9 mouse cellular contexts compared by ENCODE assay signal in the genomic region with DNA sequence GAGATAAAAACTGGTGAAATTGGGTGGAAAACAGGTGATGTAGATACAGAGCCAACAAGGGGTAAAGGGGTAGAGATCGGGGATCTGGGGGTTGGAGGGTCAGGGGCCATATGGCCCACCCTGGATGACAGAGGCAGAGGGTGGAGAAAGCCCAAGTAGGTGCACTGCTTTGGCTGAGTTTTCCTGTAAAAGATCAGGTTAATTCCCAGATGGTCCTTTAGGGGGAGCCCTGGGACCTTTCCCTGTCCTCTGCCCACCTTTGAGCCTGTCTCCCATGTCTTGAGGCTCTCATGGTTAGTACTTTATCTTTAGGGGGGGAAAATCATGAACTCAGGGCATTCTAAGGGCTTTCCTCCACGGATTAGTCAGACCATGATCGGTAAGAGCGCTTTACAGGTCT.
A peak's percentile ranks its signal among the peaks of the same experiment; 100 is the strongest.
DNase-seq lines count a peak whose midpoint lies in the region; ATAC-seq and TF ChIP-seq lines count a peak whose summit lies in the region.
"Had no signal": no experiment of that assay in that cellular context is flagged by ENCODE, and none has a peak within 500 bp of the region (broad histone marks: within the 10 kb centered on the region; RNA-seq: fewer than 3 reads in every experiment).

No protein-coding gene starts in this region.

- no peaks in the 10 kb centered on the region for H3K27me3 ChIP-seq in intestine, embryonic 14.5 days (replicated peaks; ENCODE audit: control insufficient read depth, insufficient read depth, low read length)
- no peaks in the 10 kb centered on the region for H3K27me3 ChIP-seq in intestine, embryonic 15.5 days (replicated peaks)
- H3K27me3 ChIP-seq in forebrain, embryonic 14.5 days (replicated peaks; ENCODE audit: control insufficient read depth, insufficient read depth, low read length): no peaks in the 10 kb centered on the region
- H3K27me3 ChIP-seq in limb, embryonic 11.5 days (ENCODE audit: control insufficient read depth, insufficient read depth, low read length): no peaks in the 10 kb centered on the region
- H3K27me3 ChIP-seq: stomach, embryonic 15.5 days had no signal

- in situ Hi-C loops in ES-E14 (cut with MboI; ENCODE audit: low sequenced_read_pairs in 2 of 2, unreplicated experiment in 2 of 2): no loop called here

- H3K9ac ChIP-seq in intestine, embryonic 14.5 days (ENCODE audit: low read length): no peak overlapping the region
- no peak overlapping the region for H3K9ac ChIP-seq in intestine, embryonic 15.5 days
- no peak overlapping the region for H3K9ac ChIP-seq in ES-E14 (ENCODE audit: insufficient read depth, low read depth, low read length, poor library complexity, severe bottlenecking)
- H3K9ac ChIP-seq in forebrain, embryonic 14.5 days (ENCODE audit: low read length): no peak overlapping the region
- H3K9ac ChIP-seq in limb, embryonic 11.5 days (ENCODE audit: low read length): no peak overlapping the region
- H3K9ac ChIP-seq: stomach, embryonic 15.5 days had no signal

- no peaks in the 10 kb centered on the region for H3K9me3 ChIP-seq in intestine, embryonic 14.5 days (ENCODE audit: control insufficient read depth, low read length)
- no peaks in the 10 kb centered on the region for H3K9me3 ChIP-seq in intestine, embryonic 15.5 days
- H3K9me3 ChIP-seq in ES-E14 (ENCODE audit: control insufficient read depth, insufficient read depth, low read depth, low read length): no peaks in the 10 kb centered on the region
- no peaks in the 10 kb centered on the region for H3K9me3 ChIP-seq in forebrain, embryonic 14.5 days (replicated peaks; ENCODE audit: control insufficient read depth, low read length)
- no peaks in the 10 kb centered on the region for H3K9me3 ChIP-seq in limb, embryonic 11.5 days (ENCODE audit: control insufficient read depth, low read length)
- H3K9me3 ChIP-seq: stomach, embryonic 15.5 days had no signal

- no peaks in the 10 kb centered on the region for H3K36me3 ChIP-seq in intestine, embryonic 14.5 days (ENCODE audit: control insufficient read depth, insufficient read depth, low read length)
- no peaks in the 10 kb centered on the region for H3K36me3 ChIP-seq in intestine, embryonic 15.5 days
- no peaks in the 10 kb centered on the region for H3K36me3 ChIP-seq in ES-E14 (ENCODE audit: control insufficient read depth, insufficient read depth, low read length, poor library complexity, severe bottlenecking)
- H3K36me3 ChIP-seq in forebrain, embryonic 14.5 days (ENCODE audit: control insufficient read depth, insufficient read depth, low read length): no peaks in the 10 kb centered on the region
- H3K36me3 ChIP-seq in limb, embryonic 11.5 days (ENCODE audit: control insufficient read depth, insufficient read depth, low read length): no peaks in the 10 kb centered on the region
- H3K36me3 ChIP-seq: stomach, embryonic 15.5 days had no signal

- DNase-seq in intestine, embryonic 14.5 days (ENCODE audit: low spot score): peak; percentile 52
- peak; percentile 53 for DNase-seq in ES-E14 (ENCODE audit: low read depth, low spot score)
- peak; percentile 33 for DNase-seq in c-Kit-positive CD71-positive TER-119-positive erythroid progenitor cells, embryonic 14.5 days (ENCODE audit: low spot score)
- peak; percentile 59 for DNase-seq in forebrain, embryonic 14.5 days (ENCODE audit: low spot score)
- peak; percentile 69 for DNase-seq in limb, embryonic 11.5 days (ENCODE audit: low spot score)
- DNase-seq in retina, postnatal 7 days (ENCODE audit: low read depth, low spot score): peak; percentile 39
- DNase-seq in spleen, adult 12 weeks (ENCODE audit: low spot score): no peak

- H3K4me1 ChIP-seq in intestine, embryonic 14.5 days (replicated peaks; ENCODE audit: control insufficient read depth, insufficient read depth, low read length): no peaks in the 10 kb centered on the region
- H3K4me1 ChIP-seq in intestine, embryonic 15.5 days (replicated peaks): no peaks in the 10 kb centered on the region
- no peaks in the 10 kb centered on the region for H3K4me1 ChIP-seq in ES-E14 (ENCODE audit: control insufficient read depth in 2 of 2, insufficient read depth in 2 of 2, low read length in 2 of 2, poor library complexity in 1 of 2)
- H3K4me1 ChIP-seq in forebrain, embryonic 14.5 days (ENCODE audit: control insufficient read depth, insufficient read depth, low read length): peaks cover under 1% of the 10 kb centered on the region; the same call in 1 of the 2 replicates
- H3K4me1 ChIP-seq in limb, embryonic 11.5 days (ENCODE audit: control insufficient read depth, insufficient read depth, low read length): no peaks in the 10 kb centered on the region
- H3K4me1 ChIP-seq: stomach, embryonic 15.5 days had no signal

- no peak for ATAC-seq in intestine, embryonic 14.5 days (replicated peaks; ENCODE audit: low FRiP score, low TSS enrichment, low read depth)
- no peak for ATAC-seq in intestine, embryonic 15.5 days
- ATAC-seq in forebrain, embryonic 14.5 days: peak; percentile 35; the same call in 1 of the 2 replicates
- ATAC-seq in limb, embryonic 11.5 days (ENCODE audit: insufficient number of reproducible peaks, low FRiP score, low TSS enrichment, low read depth): 0 out of 2 replicates have a peak, but pooled peaks have one; percentile 26

- no peak overlapping the region for H3K27ac ChIP-seq in intestine, embryonic 14.5 days (ENCODE audit: low read depth)
- H3K27ac ChIP-seq in intestine, embryonic 15.5 days: no peak overlapping the region
- H3K27ac ChIP-seq in ES-E14 (ENCODE audit: insufficient read depth, low read depth, low read length, poor library complexity, severe bottlenecking): no peak overlapping the region
- H3K27ac ChIP-seq in forebrain, embryonic 14.5 days (ENCODE audit: low read depth, low read length): no peak overlapping the region
- no peak overlapping the region for H3K27ac ChIP-seq in limb, embryonic 11.5 days (replicated peaks; ENCODE audit: low read depth, low read length)
- H3K27ac ChIP-seq: stomach, embryonic 15.5 days had no signal

- no peak overlapping the region for H3K4me3 ChIP-seq in intestine, embryonic 14.5 days (ENCODE audit: low read depth, low read length)
- H3K4me3 ChIP-seq in intestine, embryonic 15.5 days (replicated peaks): no peak overlapping the region
- no peak overlapping the region for H3K4me3 ChIP-seq in ES-E14 (ENCODE audit: insufficient read depth in 1 of 2, low read depth in 1 of 2, low read length in 2 of 2, poor library complexity in 1 of 2, severe bottlenecking in 1 of 2)
- H3K4me3 ChIP-seq in forebrain, embryonic 14.5 days (ENCODE audit: low read depth, low read length): no peak overlapping the region
- H3K4me3 ChIP-seq in limb, embryonic 11.5 days (ENCODE audit: low read depth, low read length): no peak overlapping the region
- H3K4me3 ChIP-seq: stomach, embryonic 15.5 days had no signal

- H3K4me2 ChIP-seq in intestine, embryonic 14.5 days (ENCODE audit: low read length): no peak overlapping the region
- no peak overlapping the region for H3K4me2 ChIP-seq in intestine, embryonic 15.5 days (replicated peaks)
- H3K4me2 ChIP-seq in forebrain, embryonic 14.5 days (ENCODE audit: low read length): no peak overlapping the region
- H3K4me2 ChIP-seq in limb, embryonic 11.5 days (ENCODE audit: low read depth, severe bottlenecking): no peak overlapping the region
- H3K4me2 ChIP-seq: stomach, embryonic 15.5 days had no signal

- WGBS in intestine, embryonic 14.5 days: 27% methylated on average over 4 of the region's 4 CpGs
- WGBS in intestine, embryonic 15.5 days: 21% methylated on average over 4 of the region's 4 CpGs
- 7% methylated on average over 4 of the region's 4 CpGs for WGBS in forebrain, embryonic 14.5 days
- 10% methylated on average over 4 of the region's 4 CpGs for WGBS in limb, embryonic 11.5 days

TF ChIP-seq in ES-E14, 5 proteins besides CTCF, POLR2A, EP300 and RAD21:
- TF ChIP-seq MAFK (IDR thresholded peaks at IDR 0.05; ENCODE audit: insufficient read depth, low read depth, low read length): no peak
- TF ChIP-seq HCFC1 (IDR thresholded peaks at IDR 0.05; ENCODE audit: borderline replicate concordance, insufficient read depth, low read length): no peak
- TF ChIP-seq ZNF384 (IDR thresholded peaks at IDR 0.05; ENCODE audit: low read depth, low read length): no peak
- no peak for TF ChIP-seq ZC3H11A (IDR thresholded peaks at IDR 0.05; ENCODE audit: borderline replicate concordance, low read depth, low read length)
- TF ChIP-seq CHD2 (IDR thresholded peaks at IDR 0.05; ENCODE audit: low read depth, low read length): no peak

Comparison
In these comparisons a context has a peak if more than half of its experiments do, and no peak if none do; other contexts are left out.
1. ATAC-seq: peak in forebrain, embryonic 14.5 days (single experiment) and limb, embryonic 11.5 days (single experiment); none in intestine, embryonic 14.5 days (single experiment) and intestine, embryonic 15.5 days (single experiment).